Mouse (Mus musculus) neutrophil, adult 5-6 weeks (primary cell): Measurements from ENCODE around the gene Btbd35f30. TPM values are rescaled to one million over a fixed set of nuclear protein-coding genes. Genes with fewer than 3 reads are reported as not detected.
"Not testable (repeated sequence)": the region's sequence is repeated elsewhere in the genome, so short reads cannot be mapped to it uniquely, and the experiment has no call there.

Experiments used
- ATAC-seq: fragments of 151-379, 151-347 bp; 2 replicates; pipeline ENCODE4 v1.8.0; 2017; ENCODE audit warnings: mild to moderate bottlenecking, moderate TSS enrichment; ENCODE audit not compliant: insufficient number of reproducible peaks, poor library complexity, low FRiP score, severe bottlenecking; ENCODE audit errors: extremely low read depth
- total RNA-seq: library from RNA; stranded (forward); fragments of 200-1000 nt; gene quantifications from 2 replicates; pipeline ENCODE4 v1.2.3, GENCODE M21; 2017

Gene Btbd35f30
- not detected in 2 replicates for total RNA-seq

- ATAC-seq, result not testable (repeated sequence)
These were observed at the start of gene Btbd35f30 for GRCm38 (mm10) chrX:32894325-32894724. Gene Btbd35f30, plus strand, starts transcription at chrX:32894625.

- not testable (repeated sequence) for ATAC-seq
These were observed 47.0 kb downstream of the Btbd35f30 start, which contains the start of gene Gm21789 for GRCm38 (mm10) chrX:32941468-32941867. Gene Gm21789, plus strand, starts transcription at chrX:32941768.

Other genes with a start within 250 kb of the Btbd35f30 start
- not detected in 2 replicates for gene Gm5926, start 243.9 kb upstream of the Btbd35f30 start, total RNA-seq
- gene Btbd35f21, start 168.5 kb upstream of the Btbd35f30 start, total RNA-seq, result not detected in 2 replicates
- not detected in 2 replicates for gene Gm21789, start 47.1 kb downstream of the Btbd35f30 start, total RNA-seq
- gene Btbd35f5, start 79.3 kb downstream of the Btbd35f30 start, total RNA-seq, result not detected in 2 replicates